Comparison of ENCODE assay signal across 9 mouse cellular contexts in the genomic region with DNA sequence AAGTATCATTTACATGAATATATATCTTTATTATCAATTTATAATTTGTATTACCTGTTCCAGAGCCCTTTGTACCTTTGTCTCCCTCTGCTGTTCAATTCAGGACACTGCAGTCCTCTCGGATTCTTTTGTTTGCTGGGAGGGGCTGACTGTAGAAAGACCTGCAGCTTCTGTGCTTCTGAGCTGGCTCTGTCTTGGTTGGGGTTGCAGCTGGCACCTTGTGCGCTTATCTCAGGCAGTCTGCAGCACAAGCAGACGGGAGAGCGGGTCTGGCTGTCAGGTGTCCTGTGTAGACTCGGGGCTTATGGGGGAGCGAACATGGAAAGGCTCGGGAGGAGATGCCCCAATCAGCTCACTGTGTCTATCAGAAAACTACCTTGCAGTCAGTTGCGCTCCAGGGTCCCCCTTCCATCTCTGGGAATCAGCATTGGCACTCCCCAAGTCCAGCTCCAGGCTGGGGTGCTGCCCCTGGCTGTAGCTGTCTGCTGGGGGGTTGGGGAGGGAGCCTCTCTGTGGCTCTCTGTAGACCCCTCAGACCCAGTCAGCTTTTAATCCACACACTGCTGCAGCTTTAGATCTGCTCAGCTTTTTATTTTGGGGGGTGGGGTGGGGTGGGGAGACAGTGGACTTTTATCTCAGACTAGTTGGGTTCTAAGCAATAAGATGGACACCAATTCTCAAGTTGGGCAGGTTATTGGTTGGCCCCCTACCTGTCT. TPM values are rescaled to one million over a fixed set of nuclear protein-coding genes. Genes with fewer than 3 reads are reported as not detected.
DNase-seq lines count a peak whose midpoint lies in the region; ATAC-seq and TF ChIP-seq lines count a peak whose summit lies in the region.
"Had no signal": no experiment of that assay in that cellular context is flagged by ENCODE, and none has a peak within 500 bp of the region (broad histone marks: within the 10 kb centered on the region; RNA-seq: fewer than 3 reads in every experiment).

No protein-coding gene starts in this region.

- peak; percentile 39 for DNase-seq in CH12.LX (ENCODE audit: extremely low read depth)
- DNase-seq in adrenal gland, adult (ENCODE audit: inconsistent age in 2 of 2, low spot score in 1 of 2): peak; percentile 22 to 75
- DNase-seq in embryo, embryonic 10.5 days (ENCODE audit: low spot score): peak; percentile 84
- no peak for DNase-seq in heart, embryonic 10.5 days (ENCODE audit: low spot score)
- DNase-seq in liver, embryonic 14.5 days (ENCODE audit: low read depth in 3 of 3, low spot score in 3 of 3): peak in 2 of 3 experiments; percentile 17 to 19
- peak; percentile 66 for DNase-seq in thymus, postnatal 4 days

- no peak overlapping the region for H3K4me2 ChIP-seq in CH12.LX (ENCODE audit: insufficient read depth, low read depth, poor library complexity, severe bottlenecking)
- peak overlapping the region; percentile 45 for H3K4me2 ChIP-seq in kidney, embryonic 16.5 days (replicated peaks; ENCODE audit: low read depth, low read length)
- no peak overlapping the region for H3K4me2 ChIP-seq in liver, embryonic 14.5 days (ENCODE audit: low read depth)
- peak overlapping the region; percentile 50 for H3K4me2 ChIP-seq in neural tube, embryonic 13.5 days
- H3K4me2 ChIP-seq: liver, embryonic 15.5 days had no signal

- H3K27ac ChIP-seq in CH12.LX (ENCODE audit: insufficient read depth, low read depth): no peak overlapping the region
- peak overlapping the region; percentile 60; the same call in 1 of the 2 replicates for H3K27ac ChIP-seq in heart, embryonic 10.5 days
- no peak overlapping the region for H3K27ac ChIP-seq in kidney, embryonic 16.5 days (ENCODE audit: low read length)
- no peak overlapping the region for H3K27ac ChIP-seq in liver, embryonic 14.5 days
- no peak overlapping the region for H3K27ac ChIP-seq in neural tube, embryonic 13.5 days (replicated peaks)
- H3K27ac ChIP-seq: liver, embryonic 15.5 days had no signal

- TF ChIP-seq POLR2A in CH12.LX (IDR thresholded peaks at IDR 0.05; ENCODE audit: low read depth, low read length): no peak

- dilution Hi-C loops in CH12.LX (cut with MboI; ENCODE audit: extremely low pct_ligation_motif_present, extremely low pct_unique_long_range_greater_than_20kb, low sequenced_read_pairs): no loop called here

- no peak for TF ChIP-seq EP300 in CH12.LX (IDR thresholded peaks at IDR 0.05; ENCODE audit: low read length)
- no peak for TF ChIP-seq EP300 in liver, embryonic 14.5 days (IDR thresholded peaks at IDR 0.05; ENCODE audit: low read depth)

- in situ Hi-C loops in CH12.LX (cut with MboI; ENCODE audit: low pct_ligation_motif_present, low pct_unique_long_range_greater_than_20kb, low sequenced_read_pairs): no loop called here

- H3K36me3 ChIP-seq in CH12.LX (replicated peaks in 1 of 2; ENCODE audit: control insufficient read depth in 1 of 2, insufficient read depth in 1 of 2, low read length in 1 of 2): no peaks in the 10 kb centered on the region
- no peaks in the 10 kb centered on the region for H3K36me3 ChIP-seq in heart, embryonic 10.5 days
- no peaks in the 10 kb centered on the region for H3K36me3 ChIP-seq in kidney, embryonic 16.5 days (ENCODE audit: insufficient read depth, low read length)
- no peaks in the 10 kb centered on the region for H3K36me3 ChIP-seq in liver, embryonic 14.5 days (replicated peaks; ENCODE audit: control insufficient read depth, insufficient read depth, low read depth)
- no peaks in the 10 kb centered on the region for H3K36me3 ChIP-seq in neural tube, embryonic 13.5 days
- H3K36me3 ChIP-seq: liver, embryonic 15.5 days had no signal

- 0 out of 2 replicates have a peak, but pooled peaks have one; percentile 19 for ATAC-seq in kidney, embryonic 16.5 days (ENCODE audit: low FRiP score, low TSS enrichment)
- ATAC-seq in liver, embryonic 14.5 days (ENCODE audit: insufficient read depth): no peak
- peak; percentile 50 for ATAC-seq in neural tube, embryonic 13.5 days (ENCODE audit: low read depth)

- peak; percentile 30 for TF ChIP-seq RAD21 in CH12.LX (IDR thresholded peaks at IDR 0.05; ENCODE audit: low read depth, low read length)

- no peak overlapping the region for H3K9ac ChIP-seq in CH12.LX (ENCODE audit: insufficient read depth, low read depth)
- peak overlapping the region; percentile 36; the same call in 1 of the 2 replicates for H3K9ac ChIP-seq in kidney, embryonic 16.5 days (replicated peaks; ENCODE audit: low read length)
- no peak overlapping the region for H3K9ac ChIP-seq in liver, embryonic 14.5 days (replicated peaks)
- H3K9ac ChIP-seq in neural tube, embryonic 13.5 days: peak overlapping the region; percentile 67
- H3K9ac ChIP-seq: liver, embryonic 15.5 days had no signal

- H3K4me3 ChIP-seq in CH12.LX (replicated peaks in 1 of 3; ENCODE audit: low read depth in 2 of 3, low read length in 2 of 3, poor library complexity in 1 of 3): no peak overlapping the region
- peak overlapping the region; percentile 44 for H3K4me3 ChIP-seq in heart, embryonic 10.5 days
- peak overlapping the region; percentile 16; the same call in 1 of the 2 replicates for H3K4me3 ChIP-seq in kidney, embryonic 16.5 days (ENCODE audit: low read length)
- H3K4me3 ChIP-seq in liver, embryonic 14.5 days (ENCODE audit: insufficient read depth in 1 of 2, low read depth in 2 of 2, low read length in 2 of 2): no peak overlapping the region
- peak overlapping the region; percentile 25 for H3K4me3 ChIP-seq in neural tube, embryonic 13.5 days
- H3K4me3 ChIP-seq: liver, embryonic 15.5 days had no signal

- 18% methylated on average over 8 of the region's 8 CpGs for WGBS in heart, embryonic 10.5 days
- WGBS in kidney, embryonic 16.5 days: 18% methylated on average over 8 of the region's 8 CpGs
- 17% methylated on average over 8 of the region's 8 CpGs for WGBS in liver, embryonic 14.5 days (ENCODE audit: insufficient replicate concordance)
- 16% methylated on average over 8 of the region's 8 CpGs for WGBS in neural tube, embryonic 13.5 days

- H3K4me1 ChIP-seq in CH12.LX (ENCODE audit: control insufficient read depth in 1 of 2, insufficient read depth in 2 of 2): no peaks in the 10 kb centered on the region
- no peaks in the 10 kb centered on the region for H3K4me1 ChIP-seq in heart, embryonic 10.5 days
- no peaks in the 10 kb centered on the region for H3K4me1 ChIP-seq in kidney, embryonic 16.5 days (ENCODE audit: insufficient read depth, low read length)
- no peaks in the 10 kb centered on the region for H3K4me1 ChIP-seq in liver, embryonic 14.5 days (replicated peaks; ENCODE audit: control insufficient read depth in 2 of 2, insufficient read depth in 2 of 2, low read length in 1 of 2)
- H3K4me1 ChIP-seq in neural tube, embryonic 13.5 days (replicated peaks): no peaks in the 10 kb centered on the region
- H3K4me1 ChIP-seq: liver, embryonic 15.5 days had no signal

- no peaks in the 10 kb centered on the region for H3K79me2 ChIP-seq in CH12.LX (replicated peaks; ENCODE audit: control insufficient read depth, extremely low read depth, insufficient read depth, poor library complexity, severe bottlenecking)

- peak; percentile 71 to 81 for TF ChIP-seq CTCF in CH12.LX (conservative IDR thresholded peaks at IDR 0.05 in 1 of 2, IDR thresholded peaks at IDR 0.05 in 1 of 2; ENCODE audit: low read depth in 2 of 2, low read length in 2 of 2)
- peak; percentile 77 for TF ChIP-seq CTCF in liver, embryonic 14.5 days (IDR thresholded peaks at IDR 0.05; ENCODE audit: low read depth)

- no peaks in the 10 kb centered on the region for H3K9me3 ChIP-seq in CH12.LX (replicated peaks; ENCODE audit: low read length)
- H3K9me3 ChIP-seq in heart, embryonic 10.5 days: no peaks in the 10 kb centered on the region
- H3K9me3 ChIP-seq in kidney, embryonic 16.5 days (ENCODE audit: low read length): no peaks in the 10 kb centered on the region
- no peaks in the 10 kb centered on the region for H3K9me3 ChIP-seq in liver, embryonic 14.5 days (ENCODE audit: control insufficient read depth, low read length)
- H3K9me3 ChIP-seq in neural tube, embryonic 13.5 days: no peaks in the 10 kb centered on the region
- H3K9me3 ChIP-seq: liver, embryonic 15.5 days had no signal

- H3K27me3 ChIP-seq in CH12.LX (replicated peaks): peaks cover 59% of the 10 kb centered on the region
- no peaks in the 10 kb centered on the region for H3K27me3 ChIP-seq in heart, embryonic 10.5 days (ENCODE audit: insufficient read depth, poor library complexity, severe bottlenecking)
- no peaks in the 10 kb centered on the region for H3K27me3 ChIP-seq in kidney, embryonic 16.5 days (ENCODE audit: insufficient read depth, low read length)
- no peaks in the 10 kb centered on the region for H3K27me3 ChIP-seq in liver, embryonic 14.5 days (ENCODE audit: control insufficient read depth, insufficient read depth, low read length)
- H3K27me3 ChIP-seq in neural tube, embryonic 13.5 days: no peaks in the 10 kb centered on the region

RNA-seq across cellular contexts. Expression of a gene that starts 28.2 kb away (rescaled TPM):
- total RNA-seq in CH12.LX (2012; rRNA removed): not detected in 2 replicates
- total RNA-seq in CH12.LX (2014; rRNA removed): not detected in 2 replicates
- polyA plus RNA-seq in CH12.LX (2012; ENCODE audit: insufficient read length, low read depth): not detected in 2 replicates
- not detected in 2 replicates for polyA plus RNA-seq in heart, embryonic 10.5 days (2016; fragmentation: Nextera tagmentation; extraction: Ambion mirVana)
- 0.77 TPM in 1 of 2 replicates, not detected in the other for polyA plus RNA-seq in kidney, embryonic 16.5 days (2015; fragmentation: Nextera tagmentation; extraction: Ambion mirVana)
- polyA plus RNA-seq in liver, embryonic 14.5 days (2012; rRNA removed): 0.13 and 0.39 TPM in 2 replicates
- polyA plus RNA-seq in liver, embryonic 14.5 days (2014; fragmentation: Nextera tagmentation; extraction: Ambion mirVana): 0.83 TPM in 1 of 2 replicates, not detected in the other
- polyA plus RNA-seq in neural tube, embryonic 13.5 days (2015; fragmentation: Nextera tagmentation; extraction: Ambion mirVana): not detected in 2 replicates

RNA-seq across cellular contexts. Expression of a gene that starts 45.2 kb away (rescaled TPM):
- total RNA-seq in CH12.LX (2012; rRNA removed): not detected in 2 replicates
- total RNA-seq in CH12.LX (2014; rRNA removed): not detected in 2 replicates
- not detected in 2 replicates for polyA plus RNA-seq in CH12.LX (2012; ENCODE audit: insufficient read length, low read depth)
- 0.17 and 0.34 TPM in 2 replicates for polyA plus RNA-seq in heart, embryonic 10.5 days (2016; fragmentation: Nextera tagmentation; extraction: Ambion mirVana)
- 0.07 TPM in 1 of 2 replicates, not detected in the other for polyA plus RNA-seq in kidney, embryonic 16.5 days (2015; fragmentation: Nextera tagmentation; extraction: Ambion mirVana)
- 0.02 and 0.06 TPM in 2 replicates for polyA plus RNA-seq in liver, embryonic 14.5 days (2012; rRNA removed)
- not detected in 2 replicates for polyA plus RNA-seq in liver, embryonic 14.5 days (2014; fragmentation: Nextera tagmentation; extraction: Ambion mirVana)
- polyA plus RNA-seq in neural tube, embryonic 13.5 days (2015; fragmentation: Nextera tagmentation; extraction: Ambion mirVana): not detected in 2 replicates
- polyA plus RNA-seq: liver, embryonic 15.5 days had no signal

RNA-seq across cellular contexts. Expression of a gene that starts 48.3 kb away (rescaled TPM):
- total RNA-seq in CH12.LX (2012; rRNA removed) (not detected in 2 replicates), CH12.LX (2014; rRNA removed) (not detected in 2 replicates)
- 0.44 TPM in 1 of 2 replicates, not detected in the other for polyA plus RNA-seq in CH12.LX (2012; ENCODE audit: insufficient read length, low read depth)
- 962 and 991 TPM in 2 replicates for polyA plus RNA-seq in heart, embryonic 10.5 days (2016; fragmentation: Nextera tagmentation; extraction: Ambion mirVana)
- 516 and 585 TPM in 2 replicates for polyA plus RNA-seq in kidney, embryonic 16.5 days (2015; fragmentation: Nextera tagmentation; extraction: Ambion mirVana)
- polyA plus RNA-seq in liver, embryonic 14.5 days (2012; rRNA removed): 904 and 960 TPM in 2 replicates
- polyA plus RNA-seq in liver, embryonic 14.5 days (2014; fragmentation: Nextera tagmentation; extraction: Ambion mirVana): 416 and 496 TPM in 2 replicates
- polyA plus RNA-seq in neural tube, embryonic 13.5 days (2015; fragmentation: Nextera tagmentation; extraction: Ambion mirVana): 203 and 254 TPM in 2 replicates

Comparison
In these comparisons a context has a peak if more than half of its experiments do, and no peak if none do; other contexts are left out.
1. H3K4me2 ChIP-seq: peak in kidney, embryonic 16.5 days (single experiment) and neural tube, embryonic 13.5 days (single experiment); none in CH12.LX (single experiment) and liver, embryonic 14.5 days (single experiment).
2. H3K4me3 ChIP-seq: peak in heart, embryonic 10.5 days (single experiment), kidney, embryonic 16.5 days (single experiment) and neural tube, embryonic 13.5 days (single experiment); none in CH12.LX (0 of 3) and liver, embryonic 14.5 days (0 of 2).
3. H3K9ac ChIP-seq: peak in kidney, embryonic 16.5 days (single experiment) and neural tube, embryonic 13.5 days (single experiment); none in CH12.LX (single experiment) and liver, embryonic 14.5 days (single experiment).
4. RNA of a gene that starts 48.3 kb away (polyA plus RNA-seq): 962 to 991 TPM in heart, embryonic 10.5 days, 416 to 960 TPM in liver, embryonic 14.5 days, 516 to 585 TPM in kidney, embryonic 16.5 days and 203 to 254 TPM in neural tube, embryonic 13.5 days; 0.44 TPM in CH12.LX; every median in the first group is over 100 times any median in the second.